Mouse (Mus musculus): ENCODE results near the gene Sirt4. TPM values are rescaled to one million over a fixed set of nuclear protein-coding genes. Genes with fewer than 3 reads are reported as not detected.

Sirt4 gene
- polyA plus RNA-seq, 1 experiment from 2014 or later, result 23.8 TPM

DNA sequence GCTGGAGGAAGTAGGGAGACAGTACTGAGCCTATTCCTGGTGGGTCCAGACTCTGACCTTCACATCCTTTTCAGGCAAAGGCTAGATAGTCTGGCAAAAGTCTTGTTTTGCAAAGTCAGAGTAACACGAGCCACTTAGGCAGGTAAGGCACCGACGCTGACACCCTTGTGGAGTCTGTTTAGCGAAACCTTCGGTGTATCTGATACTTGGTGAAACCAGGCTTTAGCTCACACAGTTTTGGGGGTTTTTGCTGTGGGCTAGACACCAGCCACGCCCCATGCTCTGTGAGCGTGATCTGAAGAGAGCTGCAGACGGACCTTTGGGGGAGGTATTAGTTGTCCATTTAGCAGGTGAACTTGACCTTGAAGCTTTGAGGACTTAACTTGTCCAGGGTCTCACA lies 51.3 kb downstream of the Sirt4 start:
- H3K9ac ChIP-seq, result peak overlapping the region; percentile 100
- peak overlapping the region; percentile 100; the same call in 1 of the 2 replicates for H3K4me3 ChIP-seq
- H3K36me3 ChIP-seq, result peaks cover 36% of the 10 kb centered on the region
- 76% methylated on average over 8 of the region's 8 CpGs for WGBS
- no peak for ATAC-seq (ENCODE audit: low FRiP score, low read depth)
- no peaks in the 10 kb centered on the region for H3K9me3 ChIP-seq
- no peaks in the 10 kb centered on the region for H3K27me3 ChIP-seq (replicated peaks)
- peak overlapping the region; percentile 81 for H3K4me2 ChIP-seq (replicated peaks)
- H3K27ac ChIP-seq, result peak overlapping the region; percentile 99
- peaks cover 75% of the 10 kb centered on the region for H3K4me1 ChIP-seq

DNA sequence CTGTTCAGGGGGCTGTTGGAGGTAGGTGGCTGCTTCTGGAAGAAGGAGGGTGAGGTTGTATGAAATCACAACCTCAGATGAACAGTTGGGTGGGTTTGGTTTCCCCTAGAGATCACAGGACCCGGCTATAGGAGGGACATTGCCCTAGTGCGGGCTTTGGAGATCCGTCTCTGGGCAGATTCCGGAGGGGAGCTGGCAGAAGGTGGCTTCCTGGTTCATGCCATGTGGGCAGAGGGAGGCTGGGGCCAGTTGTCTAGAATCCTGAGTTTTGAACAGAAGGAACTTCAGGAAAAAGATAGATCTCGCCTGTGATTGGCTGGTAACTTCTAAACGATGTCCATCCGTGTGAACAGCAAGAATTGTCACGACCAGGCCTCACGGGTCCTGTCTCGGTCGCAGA lies 52.1 kb downstream of the Sirt4 start:
- WGBS, result 64% methylated on average over 11 of the region's 11 CpGs
- Histone ChIP-seq H3K27ac (peak overlapping the region; percentile 99), H3K9me3 (no peaks in the 10 kb centered on the region), H3K4me2 (replicated peaks) (peak overlapping the region; percentile 81), H3K9ac (peak overlapping the region; percentile 100), H3K4me1 (peaks cover 73% of the 10 kb centered on the region), H3K4me3 (peak overlapping the region; percentile 100), H3K36me3 (peaks cover 33% of the 10 kb centered on the region), H3K27me3 (replicated peaks) (no peaks in the 10 kb centered on the region)
- ATAC-seq (ENCODE audit: low FRiP score, low read depth), result no peak

DNA sequence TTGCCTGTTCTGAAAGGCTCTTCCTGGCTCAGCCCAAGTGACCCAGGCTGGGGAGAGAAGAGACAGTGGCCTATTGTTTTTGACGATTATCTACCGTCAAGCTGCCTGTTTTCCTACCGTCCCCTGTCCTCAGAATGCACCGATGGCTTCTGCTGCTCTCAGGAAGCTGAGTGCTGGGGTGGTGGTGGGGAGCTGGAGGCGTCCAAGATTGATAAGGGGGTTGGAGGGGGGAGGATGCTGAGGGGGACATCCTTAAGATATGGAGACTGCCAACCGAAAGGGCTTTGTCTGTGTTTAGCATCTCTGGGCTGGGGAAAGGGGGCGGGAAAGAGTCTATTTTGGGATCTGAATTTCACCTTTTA lies 52.6 kb downstream of the Sirt4 start:
- Histone ChIP-seq H3K9ac (peak overlapping the region; percentile 100), H3K36me3 (peaks cover 33% of the 10 kb centered on the region), H3K4me1 (peaks cover 68% of the 10 kb centered on the region), H3K9me3 (no peaks in the 10 kb centered on the region), H3K4me3 (peak overlapping the region; percentile 100), H3K4me2 (replicated peaks) (peak overlapping the region; percentile 81), H3K27ac (peak overlapping the region; percentile 99), H3K27me3 (replicated peaks) (no peaks in the 10 kb centered on the region)
- 17% methylated on average over 7 of the region's 7 CpGs for WGBS
- no peak for ATAC-seq (ENCODE audit: low FRiP score, low read depth)

DNA sequence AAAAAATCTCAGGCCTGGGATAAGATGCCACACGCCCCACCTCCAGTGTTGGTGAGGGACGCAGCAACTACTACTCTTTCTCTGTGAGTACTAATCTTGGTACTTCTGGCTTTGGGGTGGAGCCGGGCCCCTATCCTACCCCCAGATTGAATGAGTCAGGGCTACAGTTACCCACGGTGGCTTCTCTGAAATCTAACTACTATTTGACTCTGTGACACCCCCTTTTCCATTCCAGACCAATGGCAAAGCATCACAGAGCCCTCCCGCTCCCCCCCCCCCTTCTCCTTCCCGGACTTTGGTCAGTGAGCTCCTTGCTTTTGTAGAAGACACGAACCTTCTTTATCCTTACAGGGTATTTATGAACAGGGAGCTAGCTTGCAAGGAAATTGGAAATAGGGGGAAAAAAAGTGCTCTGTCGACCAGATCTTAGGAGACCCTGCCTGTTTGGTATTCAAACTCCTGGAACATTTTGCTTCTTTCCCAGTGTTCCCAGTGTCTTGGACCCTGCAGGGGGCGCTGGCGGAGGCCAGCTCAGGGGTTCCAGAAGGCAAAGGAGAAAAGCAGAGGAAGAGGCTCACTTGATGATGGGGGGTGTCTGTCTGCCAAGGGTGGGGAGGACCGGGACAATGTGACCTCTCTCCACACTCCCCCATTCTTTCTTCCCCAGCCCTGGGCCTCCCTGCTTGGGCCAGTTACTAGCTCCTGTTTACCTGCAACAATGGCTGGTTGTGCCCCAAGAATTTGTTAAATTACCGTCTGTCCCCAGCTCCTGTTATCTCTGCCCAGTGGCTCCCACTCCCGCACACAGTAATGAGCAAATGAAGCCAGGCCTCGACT lies 53.2 kb downstream of the Sirt4 start:
- H3K4me1 ChIP-seq, result peaks cover 64% of the 10 kb centered on the region
- ATAC-seq (ENCODE audit: low FRiP score, low read depth), result no peak; the same call in 1 of the 2 replicates

DNA sequence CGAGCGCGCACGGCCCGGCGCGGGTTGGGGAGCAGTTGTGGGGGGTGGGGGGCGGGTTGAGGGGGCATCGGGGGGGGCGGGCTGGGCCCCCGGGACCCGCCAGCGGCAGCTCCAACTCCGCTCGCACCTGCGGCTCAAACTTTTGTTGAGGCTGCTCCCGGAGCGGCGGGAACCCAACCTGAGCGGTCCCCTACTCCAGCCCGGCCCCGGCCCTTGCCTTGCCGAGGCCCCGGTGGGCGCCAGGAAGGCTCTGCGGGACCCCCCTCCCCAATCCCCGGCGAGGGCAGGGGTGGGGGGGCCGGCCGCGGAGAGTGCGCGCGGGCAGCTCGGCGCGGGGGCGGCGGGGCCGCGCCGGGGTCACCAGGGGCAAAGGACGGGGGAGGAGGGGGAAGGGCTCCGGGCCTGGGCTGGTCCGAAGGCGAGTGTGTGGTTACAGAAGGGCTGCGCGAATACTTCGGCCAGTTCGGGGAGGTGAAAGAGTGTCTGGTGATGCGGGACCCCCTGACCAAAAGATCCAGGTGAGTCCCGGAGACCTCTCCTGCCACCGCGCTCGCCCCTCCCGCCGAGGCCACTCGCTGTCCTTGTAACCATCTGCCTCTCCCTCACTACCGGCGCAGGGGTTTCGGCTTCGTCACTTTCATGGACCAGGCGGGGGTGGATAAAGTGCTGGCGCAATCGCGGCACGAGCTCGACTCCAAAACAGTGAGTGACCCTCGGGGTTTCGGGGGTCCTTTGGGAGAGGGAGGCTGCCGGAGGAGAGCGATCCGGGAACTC lies 54.2 kb downstream of the Sirt4 start:
- peaks cover 55% of the 10 kb centered on the region for H3K4me1 ChIP-seq
- H3K27me3 ChIP-seq (replicated peaks), result no peaks in the 10 kb centered on the region
- no peaks in the 10 kb centered on the region for H3K9me3 ChIP-seq
- peak overlapping the region; percentile 100 for H3K9ac ChIP-seq
- H3K36me3 ChIP-seq, result peaks cover 28% of the 10 kb centered on the region
- WGBS, result 1% methylated on average over 70 of the region's 73 CpGs
- ATAC-seq (ENCODE audit: low FRiP score, low read depth), result no peak
- peak overlapping the region; percentile 99 for H3K27ac ChIP-seq
- peak overlapping the region; percentile 100 for H3K4me3 ChIP-seq
- H3K4me2 ChIP-seq (replicated peaks), result peak overlapping the region; percentile 81

More for the DNA sequence above, 53.2 kb downstream of the Sirt4 start:
- Histone ChIP-seq H3K27ac (peak overlapping the region; percentile 99), H3K27me3 (replicated peaks) (no peaks in the 10 kb centered on the region), H3K9ac (peak overlapping the region; percentile 100), H3K4me3 (peak overlapping the region; percentile 100), H3K9me3 (no peaks in the 10 kb centered on the region), H3K36me3 (peaks cover 33% of the 10 kb centered on the region), H3K4me2 (replicated peaks) (peak overlapping the region; percentile 81)
- WGBS, result 2% methylated on average over 13 of the region's 14 CpGs

GRCm38 (mm10) chr5:115429359-115430186 lies 55.0 kb downstream of the Sirt4 start, which contains the start of gene Msi1:
Msi1 (plus strand) TSS chr5:115429599.
- H3K4me2 ChIP-seq (replicated peaks), result peak within 1 kb of the TSS; percentile 81
- peaks cover 47% of the 10 kb centered on the region for H3K4me1 ChIP-seq
- peak; percentile 49 for ATAC-seq (ENCODE audit: low FRiP score, low read depth)
- no peaks in the 10 kb centered on the region for H3K9me3 ChIP-seq
- no peaks in the 10 kb centered on the region for H3K27me3 ChIP-seq (replicated peaks)
- peaks cover 21% of the 10 kb centered on the region for H3K36me3 ChIP-seq
- WGBS, result 1% methylated on average over 66 of the region's 117 CpGs
- peak within 1 kb of the TSS; percentile 99 for H3K27ac ChIP-seq
- H3K9ac ChIP-seq, result peak within 1 kb of the TSS; percentile 100
- H3K4me3 ChIP-seq, result peak within 1 kb of the TSS; percentile 100

GRCm38 (mm10) chr5:115428831-115429358 lies 55.6 kb downstream of the Sirt4 start:
- under 1% methylated on average over 20 of the region's 20 CpGs for WGBS
- H3K9me3 ChIP-seq, result no peaks in the 10 kb centered on the region
- peak overlapping the region; percentile 99 for H3K27ac ChIP-seq
- H3K4me2 ChIP-seq (replicated peaks), result peak overlapping the region; percentile 81
- peak overlapping the region; percentile 100 for H3K9ac ChIP-seq
- peaks cover 16% of the 10 kb centered on the region for H3K36me3 ChIP-seq
- H3K27me3 ChIP-seq (replicated peaks), result no peaks in the 10 kb centered on the region
- peak overlapping the region; percentile 100 for H3K4me3 ChIP-seq
- peak; percentile 3; the same call in 1 of the 2 replicates for ATAC-seq (ENCODE audit: low FRiP score, low read depth)
- peaks cover 40% of the 10 kb centered on the region for H3K4me1 ChIP-seq

Other genes starting within 250 kb of the Sirt4 start
- gene Pop5, start 248.9 kb downstream of the Sirt4 start, polyA plus RNA-seq (2016; fragmentation: Nextera tagmentation; extraction: Ambion mirVana), result 110 and 113 TPM in 2 replicates
- 230 TPM in 2 replicates for gene Rnf10, start 211.8 kb downstream of the Sirt4 start, polyA plus RNA-seq (2016; fragmentation: Nextera tagmentation; extraction: Ambion mirVana)
- 54.1 and 55.6 TPM in 2 replicates for gene Coq5, start 205.1 kb downstream of the Sirt4 start, polyA plus RNA-seq (2016; fragmentation: Nextera tagmentation; extraction: Ambion mirVana)
- 1,356 and 1,433 TPM in 2 replicates for gene Dynll1, start 183.7 kb downstream of the Sirt4 start, polyA plus RNA-seq (2016; fragmentation: Nextera tagmentation; extraction: Ambion mirVana)
- 314 and 343 TPM in 2 replicates for gene Srsf9, start 157.5 kb downstream of the Sirt4 start, polyA plus RNA-seq (2016; fragmentation: Nextera tagmentation; extraction: Ambion mirVana)
- 31.2 and 35.3 TPM in 2 replicates for gene Gatc, start 143.5 kb downstream of the Sirt4 start, polyA plus RNA-seq (2016; fragmentation: Nextera tagmentation; extraction: Ambion mirVana)
- gene Triap1, start 143.5 kb downstream of the Sirt4 start, polyA plus RNA-seq (2016; fragmentation: Nextera tagmentation; extraction: Ambion mirVana), result 52.2 and 54.8 TPM in 2 replicates
- gene Cox6a1, start 135.7 kb downstream of the Sirt4 start, polyA plus RNA-seq (2016; fragmentation: Nextera tagmentation; extraction: Ambion mirVana), result 884 and 947 TPM in 2 replicates
- 122 and 129 TPM in 2 replicates for gene Msi1, start 55.1 kb downstream of the Sirt4 start, polyA plus RNA-seq (2016; fragmentation: Nextera tagmentation; extraction: Ambion mirVana)
- gene Pla2g1b, start 18.5 kb downstream of the Sirt4 start, polyA plus RNA-seq (2016; fragmentation: Nextera tagmentation; extraction: Ambion mirVana), result not detected in 2 replicates
- gene Pxn, start 22.0 kb upstream of the Sirt4 start, polyA plus RNA-seq (2016; fragmentation: Nextera tagmentation; extraction: Ambion mirVana), result 29.4 and 33.5 TPM in 2 replicates
- gene Rplp0, start 74.7 kb upstream of the Sirt4 start, polyA plus RNA-seq (2016; fragmentation: Nextera tagmentation; extraction: Ambion mirVana), result 843 and 890 TPM in 2 replicates
- gene Gcn1l1, start 80.5 kb upstream of the Sirt4 start, polyA plus RNA-seq (2016; fragmentation: Nextera tagmentation; extraction: Ambion mirVana), result 47.1 and 51.9 TPM in 2 replicates
- gene Rab35, start 147.2 kb upstream of the Sirt4 start, polyA plus RNA-seq (2016; fragmentation: Nextera tagmentation; extraction: Ambion mirVana), result 18.7 and 18.9 TPM in 2 replicates
- gene Bicdl1, start 246.9 kb upstream of the Sirt4 start, polyA plus RNA-seq (2016; fragmentation: Nextera tagmentation; extraction: Ambion mirVana), result 21.1 and 21.5 TPM in 2 replicates

All from neural tube, embryonic 12.5 days (tissue).